Mouse (Mus musculus): ENCODE results near the gene Exosc10. TPM values are rescaled to one million over a fixed set of nuclear protein-coding genes. Genes with fewer than 3 reads are reported as not detected.

Gene Exosc10
- total RNA-seq, 2 experiments from 2014 or later: 21.0 to 21.6 TPM

DNA sequence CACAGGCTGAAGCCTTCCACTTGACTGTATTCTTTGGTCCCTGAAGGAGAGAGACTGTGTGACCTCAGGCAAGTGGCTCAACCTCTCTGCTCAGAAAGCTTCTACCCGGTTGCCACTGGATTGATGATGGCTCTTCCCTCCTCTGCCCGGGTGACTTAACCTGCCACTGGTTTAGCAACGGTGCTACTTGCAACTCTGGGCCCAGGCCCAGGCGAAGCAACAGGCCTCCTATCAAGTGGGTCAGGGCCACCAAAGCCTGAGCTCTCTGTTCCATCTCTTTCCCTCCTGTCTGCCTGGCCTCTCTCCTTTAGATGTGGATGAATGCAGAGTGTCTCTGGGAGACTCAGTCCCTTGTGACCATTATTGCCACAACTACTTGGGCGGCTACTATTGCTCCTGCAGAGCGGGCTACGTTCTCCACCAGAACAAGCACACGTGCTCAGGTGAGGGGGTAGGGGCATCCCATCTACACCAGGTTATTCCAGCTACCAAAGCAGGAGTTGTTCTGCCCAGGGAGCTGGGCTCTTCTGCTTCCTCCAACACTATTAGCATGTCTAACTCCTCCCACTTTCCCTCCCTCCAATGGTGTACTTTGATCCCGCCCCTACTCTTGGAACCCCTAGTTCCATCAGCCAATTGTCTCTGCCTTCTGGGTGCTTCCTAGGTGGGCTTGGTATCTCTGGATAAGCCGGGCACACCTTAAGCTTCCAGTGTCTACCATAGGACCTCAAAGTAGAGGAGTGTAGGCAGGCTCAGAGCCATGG lies 45.3 kb downstream of the Exosc10 start:
- intact Hi-C loops (cut with DNase I): no loop called here
- DNase-seq: peak; percentile 6
- H3K4me3 ChIP-seq: no peak overlapping the region
- H3K27ac ChIP-seq: no peak overlapping the region
- no peak for TF ChIP-seq CTCF (IDR thresholded peaks at IDR 0.05)

DNA sequence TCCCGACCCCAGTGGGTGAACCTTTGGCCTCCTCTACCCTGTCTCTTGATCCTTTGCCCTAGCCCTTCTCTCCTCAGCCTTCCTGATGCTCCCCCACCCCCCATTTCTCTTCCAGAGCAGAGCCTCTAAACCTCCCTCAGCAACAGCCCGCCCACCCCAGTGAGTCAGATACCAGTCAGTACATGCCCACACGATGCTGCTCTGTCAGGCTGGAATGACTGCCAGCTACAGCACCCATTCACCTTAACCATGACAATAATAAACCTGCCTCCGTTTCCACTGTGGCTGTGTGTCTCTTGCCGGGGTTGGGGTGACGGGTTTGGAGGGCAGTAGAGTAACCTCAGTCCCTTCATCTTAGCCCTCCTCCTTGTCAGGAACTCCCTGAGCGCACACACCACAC lies 45.9 kb downstream of the Exosc10 start:
- Histone ChIP-seq H3K27ac (no peak overlapping the region), H3K4me3 (no peak overlapping the region)
- TF ChIP-seq CTCF (IDR thresholded peaks at IDR 0.05): no peak
- DNase-seq: peak; percentile 8
- intact Hi-C loops (cut with DNase I): no loop called here

DNA sequence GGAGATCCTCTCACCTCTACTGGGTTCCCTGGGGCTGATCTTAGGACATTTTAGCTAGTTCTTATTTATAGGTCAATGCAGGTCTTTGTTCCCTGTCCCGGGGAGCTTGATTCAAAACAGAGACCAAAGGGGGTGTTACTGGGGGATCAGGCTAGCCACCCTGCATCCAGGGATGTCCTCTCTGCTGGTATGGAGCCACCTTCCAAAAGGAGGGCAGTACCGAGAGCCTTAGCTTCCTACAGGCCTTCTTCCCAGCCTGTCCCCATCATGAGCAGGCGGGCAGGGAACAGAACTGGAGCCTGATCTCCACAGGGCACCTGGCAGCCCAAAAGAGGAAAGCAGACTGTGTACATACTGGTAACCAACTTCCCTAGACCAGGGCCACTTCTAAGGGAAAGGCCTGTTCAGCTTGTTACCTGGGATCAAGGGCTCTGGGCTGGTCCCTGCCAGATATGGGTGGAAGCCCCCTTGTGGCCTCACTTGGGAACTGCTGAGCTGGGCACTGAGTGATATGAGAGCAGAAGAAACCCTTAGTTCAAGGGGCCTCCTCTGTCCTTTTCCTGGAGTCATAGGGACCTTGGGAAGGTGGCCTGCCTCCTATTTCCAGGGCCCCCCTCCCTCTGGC lies 46.4 kb downstream of the Exosc10 start:
- Histone ChIP-seq H3K4me3 (no peak overlapping the region), H3K27ac (no peak overlapping the region)
- peak; percentile 68 for DNase-seq
- intact Hi-C loops (cut with DNase I): no loop called here
- peak; percentile 74 for TF ChIP-seq CTCF (IDR thresholded peaks at IDR 0.05)

DNA sequence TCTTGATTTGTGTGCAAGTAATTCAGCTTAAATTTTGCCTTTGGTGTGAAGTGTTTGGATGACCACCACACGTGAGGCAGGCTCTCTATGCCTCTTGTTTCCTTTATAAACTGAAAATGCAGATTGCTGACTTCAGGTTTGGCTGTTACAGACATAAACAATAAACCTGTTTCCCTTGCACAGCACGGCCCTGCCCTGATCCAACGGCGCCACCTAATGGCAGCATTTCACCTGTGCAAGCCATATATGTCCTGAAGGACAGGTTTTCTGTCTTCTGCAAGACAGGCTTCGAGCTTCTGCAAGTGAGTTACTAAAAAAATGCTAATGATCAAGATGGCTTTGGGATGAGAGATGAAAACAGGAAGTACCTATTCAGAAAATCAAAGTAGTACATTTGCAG lies 49.5 kb downstream of the Exosc10 start:
- DNase-seq: peak; percentile 82
- H3K27ac ChIP-seq: peak overlapping the region; percentile 50; the same call in 1 of the 2 replicates
- H3K4me3 ChIP-seq: no peak overlapping the region
- TF ChIP-seq CTCF (IDR thresholded peaks at IDR 0.05): peak; percentile 92
- intact Hi-C loops (cut with DNase I): no loop called here

DNA sequence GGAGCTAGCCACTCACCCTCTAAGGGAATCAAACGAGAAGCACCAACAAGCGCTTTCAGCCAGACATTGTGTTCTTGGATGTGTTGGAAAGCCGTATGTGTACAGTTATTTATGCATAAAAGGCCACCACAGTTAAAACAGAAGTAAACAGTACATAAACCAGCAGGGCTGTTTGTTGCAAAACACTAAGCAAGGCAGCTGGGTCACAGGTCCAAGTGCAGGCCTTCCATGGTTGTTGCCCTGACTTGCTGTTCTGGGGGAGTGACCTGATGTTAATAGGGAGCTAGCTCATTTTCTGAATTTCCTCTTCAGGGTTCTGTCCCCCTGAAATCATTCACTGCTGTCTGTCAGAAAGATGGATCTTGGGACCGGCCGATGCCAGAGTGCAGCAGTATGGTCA lies 51.6 kb downstream of the Exosc10 start:
- no peak overlapping the region for H3K4me3 ChIP-seq
- TF ChIP-seq CTCF (IDR thresholded peaks at IDR 0.05): no peak
- H3K27ac ChIP-seq: no peak overlapping the region
- no peak for DNase-seq
- intact Hi-C loops (cut with DNase I): no loop called here

DNA sequence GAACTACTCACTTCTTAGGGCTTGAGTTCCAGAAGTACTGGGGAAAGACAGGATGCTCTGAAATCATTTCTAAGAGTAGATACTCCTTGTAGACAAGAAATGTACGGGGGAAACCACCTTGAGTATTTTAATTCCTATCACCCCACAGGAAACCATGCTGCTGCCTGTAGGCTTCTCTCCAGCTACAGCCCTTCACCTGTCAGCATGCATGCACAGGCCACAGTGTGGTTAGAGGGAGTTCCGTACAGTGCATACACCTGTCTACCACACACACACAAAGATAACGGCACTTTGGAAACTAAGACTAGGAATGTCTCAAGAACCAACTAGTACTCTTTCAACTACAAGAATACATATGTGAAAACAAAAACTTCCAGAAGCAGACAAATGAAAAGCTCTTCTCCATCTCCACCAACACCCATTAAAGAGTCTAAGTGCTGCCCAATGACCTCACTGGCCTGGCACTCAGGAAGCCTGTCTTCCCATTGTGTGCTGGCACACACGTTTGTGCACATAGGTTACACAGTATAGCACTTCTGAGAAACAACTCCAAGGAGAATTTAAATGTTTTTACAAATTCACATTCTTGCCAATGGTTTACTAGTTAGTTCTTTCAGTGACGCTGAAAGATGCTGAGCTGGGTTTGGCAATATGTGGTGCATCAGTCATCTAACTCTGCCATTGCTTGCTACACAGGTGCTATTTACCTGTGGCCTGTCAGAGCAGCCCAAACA lies 52.6 kb downstream of the Exosc10 start:
- no peak for DNase-seq
- H3K4me3 ChIP-seq: no peak overlapping the region
- intact Hi-C loops (cut with DNase I): no loop called here
- TF ChIP-seq CTCF (IDR thresholded peaks at IDR 0.05): no peak
- no peak overlapping the region for H3K27ac ChIP-seq

DNA sequence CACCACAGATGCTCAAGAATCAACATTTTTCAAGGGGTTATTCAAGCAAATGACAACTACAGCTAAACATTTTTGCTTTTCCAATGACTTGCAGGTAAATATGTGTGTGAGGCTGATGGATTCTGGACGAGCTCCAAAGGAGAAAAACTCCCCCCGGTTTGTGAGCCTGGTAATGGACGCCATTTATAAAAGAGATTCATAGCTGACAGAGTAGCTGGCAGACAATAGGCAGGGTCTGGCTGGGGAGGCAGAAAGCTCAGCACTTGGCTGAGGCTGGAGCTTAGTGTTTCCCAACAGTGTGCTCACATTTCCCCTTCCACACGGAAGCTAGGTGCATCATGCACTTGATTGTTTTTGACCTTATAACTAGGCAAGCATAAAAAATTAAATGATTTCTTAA lies 54.3 kb downstream of the Exosc10 start:
- DNase-seq: no peak
- H3K27ac ChIP-seq: peak overlapping the region; percentile 62
- no peak for TF ChIP-seq CTCF (IDR thresholded peaks at IDR 0.05)
- intact Hi-C loops (cut with DNase I): no loop called here
- no peak overlapping the region for H3K4me3 ChIP-seq

DNA sequence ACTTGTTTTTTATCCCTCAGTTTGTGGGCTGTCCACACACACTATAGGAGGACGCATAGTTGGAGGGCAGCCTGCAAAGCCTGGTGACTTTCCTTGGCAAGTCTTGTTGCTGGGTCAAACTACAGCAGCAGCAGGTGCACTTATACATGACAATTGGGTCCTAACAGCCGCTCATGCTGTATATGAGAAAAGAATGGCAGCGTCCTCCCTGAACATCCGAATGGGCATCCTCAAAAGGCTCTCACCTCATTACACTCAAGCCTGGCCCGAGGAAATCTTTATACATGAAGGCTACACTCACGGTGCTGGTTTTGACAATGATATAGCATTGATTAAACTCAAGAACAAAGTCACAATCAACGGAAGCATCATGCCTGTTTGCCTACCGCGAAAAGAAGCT lies 55.5 kb downstream of the Exosc10 start:
- TF ChIP-seq CTCF (IDR thresholded peaks at IDR 0.05): no peak
- intact Hi-C loops (cut with DNase I): no loop called here
- peak overlapping the region; percentile 62; the same call in 1 of the 2 replicates for H3K27ac ChIP-seq
- H3K4me3 ChIP-seq: no peak overlapping the region
- DNase-seq: no peak

DNA sequence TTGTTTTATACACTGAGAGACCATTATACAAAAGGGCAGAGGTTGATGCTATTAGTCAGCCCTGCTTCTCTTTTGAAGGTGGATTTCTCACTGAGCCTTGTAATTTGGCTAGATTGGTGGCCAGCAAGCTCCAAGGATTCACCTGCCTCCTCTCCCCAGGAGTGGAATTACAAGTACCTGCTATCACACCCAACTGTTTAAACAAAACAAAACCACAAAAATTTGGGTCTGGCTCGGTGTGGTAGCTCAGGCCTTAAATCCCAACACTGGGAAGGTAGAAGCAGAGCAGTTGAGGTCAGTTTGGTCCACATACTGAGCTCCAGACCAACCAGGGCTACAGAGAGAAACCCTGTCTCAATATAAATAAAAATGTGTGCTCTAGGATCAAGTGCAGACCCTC lies 61.6 kb downstream of the Exosc10 start:
- intact Hi-C loops (cut with DNase I): no loop called here
- TF ChIP-seq CTCF (IDR thresholded peaks at IDR 0.05): no peak
- no peak for DNase-seq
- no peak overlapping the region for H3K27ac ChIP-seq
- no peak overlapping the region for H3K4me3 ChIP-seq

DNA sequence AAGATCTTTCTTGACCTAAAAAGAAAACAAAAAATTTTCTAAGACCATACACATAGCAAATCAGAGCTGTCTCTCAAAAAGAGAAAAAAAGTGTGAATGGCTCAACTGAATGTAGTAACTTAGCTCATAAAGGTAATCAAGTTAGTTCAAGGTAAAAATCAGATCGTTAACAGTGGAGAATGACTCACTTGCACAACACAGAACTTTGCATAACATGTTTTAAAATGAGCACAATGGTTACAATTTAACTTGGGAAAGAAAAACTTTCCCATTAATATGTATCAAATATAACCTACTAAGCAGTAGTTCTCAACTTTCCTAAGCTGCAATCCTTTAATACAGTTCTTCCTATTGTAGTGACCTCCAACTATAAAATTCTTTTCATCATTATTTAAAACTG lies 62.5 kb downstream of the Exosc10 start:
- DNase-seq: no peak
- H3K4me3 ChIP-seq: no peak overlapping the region
- H3K27ac ChIP-seq: no peak overlapping the region
- intact Hi-C loops (cut with DNase I): no loop called here
- no peak for TF ChIP-seq CTCF (IDR thresholded peaks at IDR 0.05)

DNA sequence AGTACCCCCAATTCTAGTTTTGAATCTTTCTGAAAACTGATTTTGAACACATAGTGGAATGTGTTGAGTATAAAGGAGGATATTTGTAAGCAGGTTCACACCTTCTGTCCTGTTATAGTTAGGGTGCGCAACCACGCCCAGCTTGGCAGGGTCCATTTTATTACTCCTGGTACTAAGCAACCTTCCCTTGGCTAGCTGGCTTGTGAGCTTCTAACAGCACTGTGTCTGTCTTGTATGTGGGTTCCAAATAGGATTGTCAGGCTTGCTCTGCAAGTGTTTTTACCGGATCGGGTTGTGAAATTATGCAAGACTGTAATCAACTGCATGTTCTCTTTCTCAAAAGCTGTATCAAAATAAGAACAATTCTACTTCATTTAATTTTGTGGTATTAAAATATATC lies 64.3 kb downstream of the Exosc10 start:
- no peak for DNase-seq
- Histone ChIP-seq H3K27ac (no peak overlapping the region), H3K4me3 (no peak overlapping the region)
- intact Hi-C loops (cut with DNase I): no loop called here
- TF ChIP-seq CTCF (IDR thresholded peaks at IDR 0.05): no peak

DNA sequence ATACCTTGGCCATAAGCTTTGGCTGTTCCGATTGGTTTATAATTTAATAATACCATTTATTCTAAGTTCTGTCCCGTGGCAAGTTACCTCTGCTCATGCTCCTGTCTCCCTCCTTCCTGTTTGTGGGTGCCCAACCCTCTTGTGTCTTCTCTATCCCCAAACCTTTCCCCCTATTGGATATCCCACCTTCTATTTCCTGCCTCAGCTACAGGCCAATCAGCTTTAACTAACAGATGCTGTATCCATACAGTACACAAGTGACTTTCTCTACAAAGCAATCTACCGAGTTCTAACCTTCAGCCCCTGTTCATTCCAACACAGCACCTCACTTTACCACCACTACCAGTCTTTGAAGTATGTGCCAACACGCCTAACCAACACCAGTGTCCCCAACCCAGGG lies 65.4 kb downstream of the Exosc10 start:
- Histone ChIP-seq H3K27ac (no peak overlapping the region), H3K4me3 (peak overlapping the region; percentile 13)
- no peak for TF ChIP-seq CTCF (IDR thresholded peaks at IDR 0.05)
- no peak for DNase-seq
- intact Hi-C loops (cut with DNase I): no loop called here

DNA sequence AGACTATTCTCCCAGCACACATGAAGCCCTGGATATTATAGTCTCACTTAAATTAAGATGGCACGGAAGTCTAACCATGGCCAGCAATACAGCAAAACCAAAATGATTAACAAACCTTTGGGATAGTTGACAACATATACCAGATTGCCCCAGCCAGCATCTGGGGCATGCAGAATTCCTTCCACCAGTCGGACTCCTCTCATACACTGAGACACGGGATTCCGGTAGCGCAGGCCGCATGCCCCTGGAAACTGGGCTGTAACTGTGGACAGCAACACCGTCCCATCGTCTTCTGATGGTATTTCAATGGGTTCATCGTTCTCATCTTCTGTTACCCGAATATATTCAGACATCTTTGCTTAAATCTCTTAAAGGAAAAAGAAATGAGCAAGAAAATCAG lies 66.8 kb downstream of the Exosc10 start:
- Histone ChIP-seq H3K4me3 (peak overlapping the region; percentile 94), H3K27ac (no peak overlapping the region)
- 0 out of 2 replicates have a peak, but pooled peaks have one; percentile 11 for TF ChIP-seq CTCF (IDR thresholded peaks at IDR 0.05)
- no peak for DNase-seq
- intact Hi-C loops (cut with DNase I): no loop called here
